Mouse (Mus musculus): ENCODE data around the gene Polr3g.

GRCm38 (mm10) chr13:81663566-81664330 lies 47.1 kb downstream of the Polr3g start:
- no peak for TF ChIP-seq CTCF (IDR thresholded peaks at IDR 0.05 in 2 of 3, conservative IDR thresholded peaks at IDR 0.05 in 1 of 3; ENCODE audit: control insufficient read depth in 1 of 3, insufficient read depth in 1 of 3, low read depth in 2 of 3, low read length in 3 of 3, poor library complexity in 1 of 3, severe bottlenecking in 1 of 3)
- TF ChIP-seq EP300 (IDR thresholded peaks at IDR 0.05; ENCODE audit: low read depth in 1 of 2, low read length in 2 of 2): no peak
- no peak for TF ChIP-seq POLR2A (IDR thresholded peaks at IDR 0.05; ENCODE audit: control insufficient read depth in 1 of 2, insufficient read depth in 1 of 2, low read depth in 1 of 2, low read length in 2 of 2, poor library complexity in 1 of 2)
- TF ChIP-seq ZMIZ1 (IDR thresholded peaks at IDR 0.05; ENCODE audit: low read depth, low read length): no peak
- TF ChIP-seq CHD2 (IDR thresholded peaks at IDR 0.05; ENCODE audit: low read length): no peak
- TF ChIP-seq ZC3H11A (IDR thresholded peaks at IDR 0.05; ENCODE audit: low read depth, low read length): no peak
- no peak for TF ChIP-seq E2F4 (IDR thresholded peaks at IDR 0.05; ENCODE audit: borderline replicate concordance, low read depth, low read length)
- no peak for TF ChIP-seq MXI1 (IDR thresholded peaks at IDR 0.05; ENCODE audit: low read depth, low read length)
- no peak for TF ChIP-seq USF1 (IDR thresholded peaks at IDR 0.05; ENCODE audit: low read depth, low read length)
- TF ChIP-seq GATA1 (IDR thresholded peaks at IDR 0.05; ENCODE audit: low read depth, low read length): no peak
- TF ChIP-seq CHD1 (IDR thresholded peaks at IDR 0.05; ENCODE audit: low read depth, low read length): no peak
